Mouse (Mus musculus) T-cell, adult 2 months (primary cell): ENCODE measurements around the gene Adam30.

Experiments used
- DNase-seq: peaks from one replicate; pipeline ENCODE4 v3.0.0; 2022; ENCODE audit warnings: low spot score

Gene Adam30

GRCm38 (mm10) chr3:98185163-98185714 is 24.8 kb downstream of the Adam30 start:
- no peak for DNase-seq

- DNase-seq, result no peak
Measured at GRCm38 (mm10) chr3:98187777-98188176, 27.3 kb downstream of the Adam30 start.

GRCm38 (mm10) chr3:98197711-98198532 is 37.5 kb downstream of the Adam30 start:
- no peak for DNase-seq

GRCm38 (mm10) chr3:98199747-98200146 is 39.3 kb downstream of the Adam30 start:
- DNase-seq, result no peak

- DNase-seq, result no peak
Measured at GRCm38 (mm10) chr3:98203282-98203681, 42.9 kb downstream of the Adam30 start.

GRCm38 (mm10) chr3:98206977-98207376 is 46.5 kb downstream of the Adam30 start:
- DNase-seq, result no peak

- no peak for DNase-seq
Measured at GRCm38 (mm10) chr3:98209161-98209560, 48.7 kb downstream of the Adam30 start.

- DNase-seq, result no peak
Measured at GRCm38 (mm10) chr3:98210860-98211259, 50.4 kb downstream of the Adam30 start.

- DNase-seq, result no peak
Measured at GRCm38 (mm10) chr3:98211301-98212081, 51.1 kb downstream of the Adam30 start.
